Mouse (Mus musculus): Measurements from ENCODE around the gene Gm44579.

DNA sequence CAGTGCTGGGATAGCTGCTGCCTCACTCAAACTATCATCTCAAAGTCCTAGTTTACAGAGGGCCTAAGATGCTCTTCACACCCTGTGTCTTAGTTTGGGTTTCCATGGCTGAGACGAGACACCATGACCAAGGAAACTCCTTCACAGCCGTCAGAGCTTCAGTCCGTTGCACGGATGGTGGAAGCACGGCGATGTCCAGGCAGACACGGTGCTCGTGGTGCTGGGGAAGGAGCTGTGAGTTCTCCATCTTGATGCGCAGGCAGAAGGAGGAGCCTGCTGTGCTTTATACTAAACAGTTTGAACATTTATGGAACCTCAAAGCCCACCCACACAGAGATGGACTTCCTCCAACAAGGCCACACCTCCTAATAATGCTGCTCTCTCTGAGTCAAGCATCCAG, 83.9 kb downstream of the Gm44579 start:
- TF ChIP-seq CTCF (IDR thresholded peaks at IDR 0.05; ENCODE audit: borderline replicate concordance, extremely low read depth, insufficient read depth, insufficient read length) (no peak), POLR2A (IDR thresholded peaks at IDR 0.05; ENCODE audit: borderline replicate concordance, extremely low read depth, insufficient read depth, insufficient read length, poor library complexity, severe bottlenecking) (no peak)
